Mouse (Mus musculus) MEL (cell line): Measurements from ENCODE around the gene Sc5d. TPM values are rescaled to one million over a fixed set of nuclear protein-coding genes. Genes with fewer than 3 reads are reported as not detected.

ENCODE experiments used
- DNase-seq: peaks from one replicate; pipeline ENCODE4 v3.0.0; 2011; ENCODE audit warnings: low read depth, low spot score
- H3K27ac ChIP-seq: 2 replicates; pipeline ENCODE4 v1.5.1; 2012; ENCODE audit warnings: low read depth, mild to moderate bottlenecking, control low read depth, low read length, moderate library complexity; ENCODE audit not compliant: control insufficient read depth
- H3K27me3 ChIP-seq, 2 experiments: fragments of 150-350 bp in 1 of 2; sonication (generic) in 1 of 2; 2 replicates each; pipeline ENCODE4 v1.6.1; 2012; ENCODE audit warnings: low read length in 2 of 2, mild to moderate bottlenecking in 2 of 2, improper control_type of control experiment in 1 of 2, moderate library complexity in 1 of 2; ENCODE audit not compliant: insufficient read depth in 2 of 2, control insufficient read depth in 1 of 2
- H3K36me3 ChIP-seq, 2 experiments: 2 replicates each; pipeline ENCODE4 v1.6.1; 2012 to 2014; ENCODE audit warnings: low read length in 2 of 2, improper control_type of control experiment in 1 of 2, inconsistent platforms in 1 of 2, mild to moderate bottlenecking in 1 of 2; ENCODE audit not compliant: insufficient read depth in 2 of 2, control insufficient read depth in 1 of 2
- H3K4me1 ChIP-seq, 2 experiments: fragments of 150-350 bp in 1 of 2; sonication (generic) in 1 of 2; 2 replicates each; pipeline ENCODE4 v1.6.1; 2012; ENCODE audit warnings: low read length in 2 of 2, improper control_type of control experiment in 1 of 2, mild to moderate bottlenecking in 1 of 2; ENCODE audit not compliant: insufficient read depth in 2 of 2, control insufficient read depth in 1 of 2
- H3K4me3 ChIP-seq, 2 experiments: fragments of 150-350 bp in 1 of 2; sonication (generic) in 1 of 2; 2 replicates each; pipeline ENCODE4 v1.5.1; 2012; ENCODE audit warnings: low read depth in 2 of 2, low read length in 2 of 2, mild to moderate bottlenecking in 2 of 2, moderate library complexity in 2 of 2, control low read depth in 1 of 2, improper control_type of control experiment in 1 of 2; ENCODE audit not compliant: control insufficient read depth in 1 of 2, insufficient read depth in 1 of 2
- H3K79me2 ChIP-seq: 2 replicates; pipeline ENCODE4 v1.6.1; 2012; ENCODE audit warnings: mild to moderate bottlenecking, low read length, moderate library complexity; ENCODE audit not compliant: control insufficient read depth, poor library complexity, insufficient read depth
- H3K9ac ChIP-seq: 2 replicates; pipeline ENCODE4 v1.6.1; 2012; ENCODE audit warnings: low read depth, mild to moderate bottlenecking, control low read depth, low read length, moderate library complexity; ENCODE audit not compliant: control insufficient read depth, poor library complexity, severe bottlenecking
- H3K9me3 ChIP-seq: fragments of 150-350 bp; sonication (generic); replicated peaks from 2 replicates; pipeline ENCODE4 v1.6.1; 2012; ENCODE audit warnings: mild to moderate bottlenecking, low read length, improper control_type of control experiment, moderate library complexity; ENCODE audit not compliant: insufficient read depth
- CHD2 ChIP-seq: IDR thresholded peaks from 2 replicates; pipeline ENCODE4 v1.6.1; 2011; ENCODE audit warnings: low read length, improper control_type of control experiment
- CTCF ChIP-seq, 3 experiments: IDR thresholded peaks in 2 of 3; conservative IDR thresholded peaks in 1 of 3; 2 replicates each; pipeline ENCODE4 v1.5.1; 2011 to 2012; ENCODE audit warnings: low read length in 3 of 3, low read depth in 2 of 3, mild to moderate bottlenecking in 2 of 3, improper control_type of control experiment in 1 of 3, inconsistent platforms in 1 of 3, mixed read lengths in 1 of 3, moderate library complexity in 1 of 3; ENCODE audit not compliant: control insufficient read depth in 1 of 3, insufficient read depth in 1 of 3, poor library complexity in 1 of 3, severe bottlenecking in 1 of 3
- E2F4 ChIP-seq: IDR thresholded peaks from 2 replicates; pipeline ENCODE4 v1.6.1; 2011; ENCODE audit warnings: low read depth, low read length, improper control_type of control experiment, borderline replicate concordance
- EP300 ChIP-seq, 2 experiments: IDR thresholded peaks; 2 replicates each; pipeline ENCODE4 v1.6.1; 2011; ENCODE audit warnings: improper control_type of control experiment in 2 of 2, low read length in 2 of 2, low read depth in 1 of 2, mild to moderate bottlenecking in 1 of 2
- GABPA ChIP-seq: IDR thresholded peaks from 2 replicates; pipeline ENCODE4 v1.6.1; 2012; ENCODE audit warnings: low read depth, mild to moderate bottlenecking, inconsistent platforms, low read length, improper control_type of control experiment, moderate library complexity
- GATA1 ChIP-seq: IDR thresholded peaks from 2 replicates; pipeline ENCODE4 v1.6.1; 2011; ENCODE audit warnings: low read depth, low read length, improper control_type of control experiment
- HCFC1 ChIP-seq: IDR thresholded peaks from 2 replicates; pipeline ENCODE4 v1.6.1; 2012; ENCODE audit warnings: low read depth, mild to moderate bottlenecking, inconsistent platforms, low read length, improper control_type of control experiment, moderate library complexity
- KAT2A ChIP-seq: conservative IDR thresholded peaks from 2 replicates; pipeline ENCODE4 v1.6.1; 2012; ENCODE audit warnings: low read depth, low read length, improper control_type of control experiment, inconsistent platforms
- MAX ChIP-seq: IDR thresholded peaks from 2 replicates; pipeline ENCODE4 v1.6.1; 2011; ENCODE audit warnings: low read length, improper control_type of control experiment
- MAZ ChIP-seq: IDR thresholded peaks from 2 replicates; pipeline ENCODE4 v1.6.1; 2012; ENCODE audit warnings: low read depth, mild to moderate bottlenecking, inconsistent platforms, low read length, improper control_type of control experiment
- MXI1 ChIP-seq: IDR thresholded peaks from 2 replicates; pipeline ENCODE4 v1.6.1; 2011; ENCODE audit warnings: mild to moderate bottlenecking, low read depth, low read length, improper control_type of control experiment
- MYC ChIP-seq: IDR thresholded peaks from 2 replicates; pipeline ENCODE4 v1.6.1; 2011; ENCODE audit warnings: low read depth, mild to moderate bottlenecking, low read length, improper control_type of control experiment, moderate library complexity
- NRF1 ChIP-seq: IDR thresholded peaks from 2 replicates; pipeline ENCODE4 v1.6.1; 2014; ENCODE audit warnings: low read depth, mild to moderate bottlenecking, inconsistent platforms, low read length, improper control_type of control experiment, moderate library complexity; ENCODE audit not compliant: poor library complexity, insufficient read depth, severe bottlenecking
- POLR2AphosphoS2 ChIP-seq: IDR thresholded peaks from 2 replicates; pipeline ENCODE4 v1.6.1; 2011; ENCODE audit warnings: low read length, improper control_type of control experiment
- SIN3A ChIP-seq: IDR thresholded peaks from 2 replicates; pipeline ENCODE4 v1.6.1; 2012; ENCODE audit warnings: low read length, improper control_type of control experiment, inconsistent platforms
- SMC3 ChIP-seq: IDR thresholded peaks from 2 replicates; pipeline ENCODE4 v1.6.1; 2011; ENCODE audit warnings: low read depth, low read length, improper control_type of control experiment
- TBP ChIP-seq: IDR thresholded peaks from 2 replicates; pipeline ENCODE4 v1.8.0; 2011; ENCODE audit warnings: low read depth, low read length, improper control_type of control experiment
- UBTF ChIP-seq: IDR thresholded peaks from 2 replicates; pipeline ENCODE4 v1.6.1; 2012; ENCODE audit warnings: low read depth, mild to moderate bottlenecking, inconsistent platforms, low read length, improper control_type of control experiment, moderate library complexity, borderline replicate concordance; ENCODE audit not compliant: insufficient read depth
- USF1 ChIP-seq: IDR thresholded peaks from 2 replicates; pipeline ENCODE4 v1.6.1; 2014; ENCODE audit warnings: low read depth, mild to moderate bottlenecking, inconsistent platforms, low read length, improper control_type of control experiment, moderate library complexity
- ZC3H11A ChIP-seq: IDR thresholded peaks from 2 replicates; pipeline ENCODE4 v1.6.1; 2012; ENCODE audit warnings: low read depth, mild to moderate bottlenecking, inconsistent platforms, low read length, improper control_type of control experiment
- ZKSCAN1 ChIP-seq: IDR thresholded peaks from 2 replicates; pipeline ENCODE4 v1.6.1; 2012; ENCODE audit warnings: low read depth, mild to moderate bottlenecking, inconsistent platforms, low read length, improper control_type of control experiment, moderate library complexity
- ZMIZ1 ChIP-seq: IDR thresholded peaks from 2 replicates; pipeline ENCODE4 v1.6.1; 2012; ENCODE audit warnings: low read depth, mild to moderate bottlenecking, inconsistent platforms, low read length, improper control_type of control experiment, moderate library complexity
- polyA plus RNA-seq, 2 experiments: library from polyadenylated mRNA; stranded (reverse) in 1 of 2; unstranded in 1 of 2; fragments of >175 nt in 1 of 2; fragments of >200 nt in 1 of 2; gene quantifications; 2 replicates each; pipeline versions ENCODE4 v1.2.1 to v1.2.4; 2012; ENCODE audit warnings: low replicate concordance in 2 of 2, low read depth in 1 of 2; ENCODE audit not compliant: insufficient read length in 2 of 2, insufficient read depth in 1 of 2, missing spikeins in 1 of 2
- total RNA-seq: library from RNA; depleted of rRNA; stranded (reverse); fragments of 300-350 nt; gene quantifications from 2 replicates; pipeline ENCODE4 v1.2.3, GENCODE M21; 2012

The Sc5d gene
- total and polyA plus RNA-seq, 3 experiments, result 17.9 to 24.2 TPM; not detected in 1

- Histone ChIP-seq H3K4me3 (no peak overlapping the region), H3K9ac (no peak overlapping the region), H3K27ac (no peak overlapping the region), H3K9me3 (no peaks in the 10 kb centered on the region), H3K4me1 (no peaks in the 10 kb centered on the region), H3K27me3 (no peaks in the 10 kb centered on the region), H3K36me3 (no peaks in the 10 kb centered on the region), H3K79me2 (no peaks in the 10 kb centered on the region)
- no peak for DNase-seq
- TF ChIP-seq MYC (no peak), SIN3A (no peak), MAZ (no peak)
These were observed 54.4 kb downstream of the Sc5d start for GRCm38 (mm10) chr9:42209666-42210065.

DNA sequence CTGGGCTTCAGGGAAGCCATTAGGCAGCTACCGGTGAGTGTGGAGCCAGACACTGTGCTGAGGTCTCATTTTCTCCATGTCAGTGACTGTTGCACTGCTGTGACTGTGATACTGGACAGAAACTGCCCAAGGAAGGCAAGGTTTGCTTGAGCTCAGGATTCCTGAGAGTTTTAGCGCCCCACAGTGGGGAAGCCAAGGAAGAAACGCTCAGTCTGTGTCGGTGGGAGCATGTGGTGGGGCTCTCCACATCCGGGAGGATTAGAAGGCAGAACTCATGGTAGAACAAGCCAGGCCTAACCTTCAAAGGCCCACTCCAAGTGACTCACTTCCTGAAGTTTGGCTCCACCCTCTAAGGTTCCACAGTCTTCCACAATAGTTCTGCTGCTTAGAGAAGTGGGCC is 55.6 kb downstream of the Sc5d start:
- Histone ChIP-seq H3K27me3 (no peaks in the 10 kb centered on the region), H3K9me3 (no peaks in the 10 kb centered on the region), H3K27ac (no peak overlapping the region), H3K79me2 (no peaks in the 10 kb centered on the region), H3K36me3 (no peaks in the 10 kb centered on the region)
- no peak for DNase-seq
- TF ChIP-seq USF1 (no peak), MYC (no peak), CTCF (IDR thresholded peaks at IDR 0.05 in 2 of 3, conservative IDR thresholded peaks at IDR 0.05 in 1 of 3; ENCODE audit: control insufficient read depth in 1 of 3, insufficient read depth in 1 of 3, low read depth in 2 of 3, low read length in 3 of 3, poor library complexity in 1 of 3, severe bottlenecking in 1 of 3) (no peak), ZC3H11A (no peak), GATA1 (no peak), MAX (no peak), UBTF (no peak), KAT2A (no peak)
- TF ChIP-seq, all 39 proteins: peak for 0
- Histone ChIP-seq H3K4me3 (no peak overlapping the region), H3K9ac (no peak overlapping the region), H3K4me1 (no peaks in the 10 kb centered on the region)

GRCm38 (mm10) chr9:42206750-42207149 is 57.3 kb downstream of the Sc5d start:
- H3K9me3 ChIP-seq, result no peaks in the 10 kb centered on the region
- no peak for DNase-seq
- H3K27me3 ChIP-seq, result no peaks in the 10 kb centered on the region
- no peaks in the 10 kb centered on the region for H3K79me2 ChIP-seq
- H3K36me3 ChIP-seq, result no peaks in the 10 kb centered on the region
- no peak overlapping the region for H3K27ac ChIP-seq
- no peak overlapping the region for H3K4me3 ChIP-seq
- H3K4me1 ChIP-seq, result no peaks in the 10 kb centered on the region
- H3K9ac ChIP-seq, result no peak overlapping the region
- TF ChIP-seq MYC (no peak), TBP (no peak), GABPA (no peak), HCFC1 (no peak), KAT2A (no peak), EP300 (IDR thresholded peaks at IDR 0.05; ENCODE audit: low read depth in 1 of 2, low read length in 2 of 2) (no peak), CHD2 (no peak), POLR2AphosphoS2 (no peak), NRF1 (no peak), ZKSCAN1 (no peak), ZC3H11A (no peak), ZMIZ1 (no peak), SMC3 (no peak), E2F4 (no peak), GATA1 (no peak), MXI1 (no peak)
